Mouse (Mus musculus): Measurements from ENCODE around the gene Olfr796.

Gene Olfr796

DNA sequence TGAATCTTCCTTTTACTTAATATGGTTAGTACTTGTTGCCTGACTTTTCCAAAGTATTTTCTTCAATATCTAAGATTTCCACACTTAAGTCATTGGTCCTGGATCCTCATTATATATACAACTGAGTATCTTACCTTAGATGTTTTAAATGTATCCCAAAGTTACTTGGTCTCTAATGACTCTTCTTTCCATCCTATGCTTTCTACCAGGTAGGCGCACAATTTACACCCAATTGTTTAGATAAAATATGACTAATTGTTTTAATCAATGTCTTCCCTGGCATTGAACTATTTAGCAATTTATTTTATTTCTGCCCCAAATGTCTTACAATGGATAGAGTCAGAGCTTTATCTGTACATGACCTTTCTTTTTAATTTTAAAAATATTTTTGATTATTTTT lies at the start of gene Olfr796:
Olfr796 (minus strand) TSS at position 101 of the 400 bp plus-strand sequence.
- DNase-seq (ENCODE audit: low read depth, low spot score), result no peak

DNA sequence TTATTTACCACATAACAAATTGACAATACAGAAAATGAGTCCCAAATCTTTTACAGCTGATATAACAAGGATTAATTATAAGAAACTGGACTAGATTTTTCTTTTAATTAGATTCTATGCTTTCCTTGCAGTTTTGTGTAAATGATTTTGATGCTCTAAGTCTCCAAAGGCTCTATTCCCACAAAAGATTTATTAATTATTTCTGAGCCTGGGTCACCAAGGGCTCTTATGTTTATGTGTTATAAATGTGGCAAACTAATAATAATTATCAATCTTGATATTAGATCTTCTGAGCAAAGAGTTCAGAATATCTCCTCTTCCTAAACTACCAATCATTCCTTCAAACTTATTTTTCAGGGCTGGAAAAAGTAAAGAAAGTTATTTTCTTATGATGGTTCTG lies 45.0 kb upstream of the Olfr796 start, which contains the start of gene Olfr800:
Olfr800 (plus strand) TSS at position 301 of the 400 bp plus-strand sequence.
- DNase-seq (ENCODE audit: low read depth, low spot score), result no peak

DNA sequence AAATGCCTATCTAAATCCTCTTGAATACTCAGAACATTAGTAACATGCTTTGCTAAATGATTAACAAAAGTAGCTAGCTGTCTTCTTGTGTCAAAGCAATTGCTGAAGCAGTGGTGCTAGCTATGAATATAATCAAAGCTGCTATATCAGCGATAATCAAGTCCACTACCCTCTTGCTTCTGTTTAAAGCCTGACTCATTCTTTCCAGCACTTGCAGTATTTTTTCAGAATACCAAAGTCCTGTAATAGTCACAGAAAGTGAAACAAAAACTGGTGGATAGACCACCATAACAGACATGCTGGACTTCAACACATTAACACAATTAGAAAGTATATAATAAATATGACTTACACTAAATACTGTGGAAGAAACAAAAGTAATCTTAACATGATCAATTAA lies 39.4 kb upstream of the Olfr796 start:
- no peak for DNase-seq (ENCODE audit: low read depth, low spot score)

DNA sequence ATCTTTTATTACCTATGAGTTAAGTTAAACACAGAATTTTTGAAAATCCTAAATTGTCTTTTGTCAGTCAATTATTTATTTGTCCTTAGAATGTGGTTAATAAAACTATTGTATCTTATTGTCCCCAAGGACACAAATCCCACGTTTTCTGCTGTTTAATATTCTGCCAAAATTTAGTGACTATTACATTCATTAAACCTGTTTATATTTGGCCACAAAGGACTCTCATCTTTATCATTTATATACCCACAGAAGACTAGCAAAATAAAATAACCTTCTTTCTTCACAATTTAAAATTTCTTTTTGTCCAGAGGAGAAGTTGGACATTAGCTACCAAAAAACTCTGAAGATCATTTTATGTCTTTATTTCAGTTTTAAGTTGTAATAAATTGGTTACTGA lies 24.8 kb upstream of the Olfr796 start, which contains the start of gene Olfr799:
Olfr799 (plus strand) TSS at position 301 of the 400 bp plus-strand sequence.
- no peak for DNase-seq (ENCODE audit: low read depth, low spot score)

DNA sequence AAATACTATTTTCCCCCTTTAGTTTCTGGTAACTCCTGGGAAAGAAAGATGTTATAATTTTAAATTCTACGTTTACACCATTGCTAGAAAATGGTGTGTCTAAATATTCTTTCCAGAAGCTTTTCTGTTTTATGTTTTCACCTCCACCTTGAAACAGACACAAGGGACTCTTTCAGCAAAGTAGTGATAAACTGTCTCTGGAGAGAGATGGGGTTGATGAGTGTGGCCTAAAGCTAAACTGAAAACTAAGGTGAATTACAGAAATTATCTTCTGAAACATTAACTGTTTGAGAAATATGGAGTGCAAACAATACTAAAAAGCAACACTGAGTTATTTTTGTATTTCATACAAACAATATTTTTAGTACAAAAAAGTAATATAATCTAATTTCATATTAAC lies 15.5 kb upstream of the Olfr796 start, which contains the start of gene Olfr798:
Olfr798 (minus strand) TSS at position 101 of the 400 bp plus-strand sequence.
- no peak for DNase-seq (ENCODE audit: low read depth, low spot score)

DNA sequence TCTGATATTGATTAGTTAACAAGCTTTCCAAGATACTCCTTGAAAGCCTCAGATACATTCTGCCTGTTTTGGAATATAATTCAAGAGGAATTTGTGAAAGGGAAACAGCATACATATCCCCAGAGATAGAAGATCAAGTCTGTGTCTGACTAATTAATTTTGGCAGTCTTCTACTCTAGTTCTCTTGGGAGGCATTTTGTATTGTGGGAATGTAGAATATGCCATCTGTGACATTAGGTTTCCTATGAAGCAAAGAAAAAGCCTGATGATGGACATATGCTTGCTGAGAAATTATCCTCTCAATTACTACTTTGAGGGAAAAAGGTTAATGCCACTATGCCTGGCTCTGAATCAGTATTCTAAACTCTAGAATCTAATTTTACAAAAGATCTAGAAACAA lies 10.9 kb upstream of the Olfr796 start:
- DNase-seq (ENCODE audit: low read depth, low spot score), result no peak

DNA sequence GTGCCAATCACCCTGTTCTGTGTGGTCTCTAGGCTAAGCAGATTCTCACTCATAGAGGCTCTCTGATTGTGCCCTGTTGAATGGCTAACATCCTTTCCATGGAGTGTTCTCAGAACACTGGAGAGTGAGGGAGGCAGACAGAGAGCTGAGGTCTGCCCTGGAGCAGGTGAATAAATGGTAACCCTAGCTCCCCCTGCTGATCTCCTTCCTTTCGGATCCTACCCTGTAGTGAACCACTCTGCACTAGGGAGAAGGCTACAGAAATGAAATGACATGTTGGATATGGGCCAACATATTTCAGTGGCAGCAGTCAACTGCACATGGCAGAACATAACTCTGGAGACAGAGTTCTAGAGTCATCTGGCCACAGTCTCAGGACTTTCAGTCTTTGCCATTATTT lies 9.4 kb upstream of the Olfr796 start:
- DNase-seq (ENCODE audit: low read depth, low spot score), result no peak

DNA sequence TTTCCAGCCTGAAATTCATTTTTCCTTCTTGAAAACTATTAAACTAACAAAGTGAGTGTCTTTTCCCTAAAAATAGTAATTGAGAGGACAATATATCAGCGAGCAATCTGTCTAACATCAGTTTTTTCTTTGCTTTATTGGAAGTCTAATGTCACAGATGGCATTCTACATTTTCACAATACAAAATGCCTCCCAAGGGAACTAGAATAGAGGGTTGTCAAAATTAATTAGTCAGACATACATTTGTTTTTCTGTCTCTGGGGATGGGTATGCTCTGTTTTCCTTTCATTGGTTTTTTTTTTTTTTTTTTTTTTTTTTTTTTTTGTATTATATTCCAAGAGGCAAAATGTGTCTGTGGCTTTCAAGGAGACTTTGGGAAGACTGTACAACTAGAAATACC lies 35.3 kb downstream of the Olfr796 start:
- DNase-seq (ENCODE audit: low read depth, low spot score), result no peak

DNA sequence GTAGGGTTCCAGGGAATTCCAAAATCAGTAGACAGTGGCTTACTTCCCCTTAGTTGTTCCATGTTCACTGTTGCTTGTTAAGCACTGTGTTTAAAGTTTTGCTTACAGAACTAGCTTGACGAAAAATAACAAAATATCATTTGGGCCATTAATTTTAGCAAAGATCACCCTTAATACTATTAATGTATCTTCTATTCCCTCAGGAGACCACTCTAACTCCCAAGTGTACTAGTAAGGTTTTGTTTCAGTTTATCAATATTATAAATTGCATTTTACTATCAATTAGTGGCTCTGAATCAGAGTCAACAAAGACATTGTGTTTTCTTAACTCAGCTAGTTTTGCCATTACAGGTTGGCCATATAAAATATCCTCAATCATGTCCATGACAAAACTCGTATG lies 45.0 kb downstream of the Olfr796 start, which contains the start of gene Olfr794:
Olfr794 (plus strand) TSS at position 301 of the 400 bp plus-strand sequence.
- no peak for DNase-seq (ENCODE audit: low read depth, low spot score)
